Mouse (Mus musculus): ENCODE measurements around the gene Fads2.

Fads2 gene

GRCm38 (mm10) chr19:10102054-10102700, 631 bp upstream of the Fads2 start:
- DNase-seq (ENCODE audit: low spot score in 2 of 2): peak in 1 of 2 experiments; percentile 8

GRCm38 (mm10) chr19:10100631-10101071, 895 bp downstream of the Fads2 start:
- DNase-seq (ENCODE audit: low spot score in 2 of 2): peak; percentile 60 to 71

GRCm38 (mm10) chr19:10097826-10098225, 3.7 kb downstream of the Fads2 start:
- no peak for DNase-seq (ENCODE audit: low spot score in 2 of 2)

GRCm38 (mm10) chr19:10096371-10096876, 5.1 kb downstream of the Fads2 start:
- no peak for DNase-seq (ENCODE audit: low spot score in 2 of 2)

GRCm38 (mm10) chr19:10094695-10095094, 6.9 kb downstream of the Fads2 start:
- no peak for DNase-seq (ENCODE audit: low spot score in 2 of 2)

- no peak for DNase-seq (ENCODE audit: low spot score in 2 of 2)
Measured at GRCm38 (mm10) chr19:10093829-10094228, 7.7 kb downstream of the Fads2 start.

GRCm38 (mm10) chr19:10086976-10087375, 14.6 kb downstream of the Fads2 start:
- no peak for DNase-seq (ENCODE audit: low spot score in 2 of 2)

- DNase-seq (ENCODE audit: low spot score in 2 of 2): no peak
Measured at GRCm38 (mm10) chr19:10085454-10085853, 16.1 kb downstream of the Fads2 start.

GRCm38 (mm10) chr19:10082105-10082504, 19.4 kb downstream of the Fads2 start:
- no peak for DNase-seq (ENCODE audit: low spot score in 2 of 2)

GRCm38 (mm10) chr19:10080384-10080783, 21.2 kb downstream of the Fads2 start:
- DNase-seq (ENCODE audit: low spot score in 2 of 2): no peak

- DNase-seq (ENCODE audit: low spot score in 2 of 2): no peak
Measured at GRCm38 (mm10) chr19:10078392-10078791, 23.2 kb downstream of the Fads2 start.

- no peak for DNase-seq (ENCODE audit: low spot score in 2 of 2)
Measured at GRCm38 (mm10) chr19:10073145-10073544, 28.4 kb downstream of the Fads2 start.

GRCm38 (mm10) chr19:10071892-10072291, 29.7 kb downstream of the Fads2 start:
- DNase-seq (ENCODE audit: low spot score in 2 of 2): no peak

GRCm38 (mm10) chr19:10071166-10071565, 30.4 kb downstream of the Fads2 start:
- peak; percentile 26 to 40 for DNase-seq (ENCODE audit: low spot score in 2 of 2)

GRCm38 (mm10) chr19:10070186-10070980, 31.2 kb downstream of the Fads2 start:
- no peak for DNase-seq (ENCODE audit: low spot score in 2 of 2)

- no peak for DNase-seq (ENCODE audit: low spot score in 2 of 2)
Measured at GRCm38 (mm10) chr19:10067701-10068100, 33.8 kb downstream of the Fads2 start.

GRCm38 (mm10) chr19:10066502-10066901, 35.0 kb downstream of the Fads2 start:
- DNase-seq (ENCODE audit: low spot score in 2 of 2): no peak

- no peak for DNase-seq (ENCODE audit: low spot score in 2 of 2)
Measured at GRCm38 (mm10) chr19:10066189-10066500, 35.4 kb downstream of the Fads2 start.

GRCm38 (mm10) chr19:10065465-10066188, 35.9 kb downstream of the Fads2 start:
- DNase-seq (ENCODE audit: low spot score in 2 of 2): no peak

GRCm38 (mm10) chr19:10064173-10065012, 37.2 kb downstream of the Fads2 start:
- DNase-seq (ENCODE audit: low spot score in 2 of 2): no peak

- no peak for DNase-seq (ENCODE audit: low spot score in 2 of 2)
Measured at GRCm38 (mm10) chr19:10062862-10063261, 38.7 kb downstream of the Fads2 start.
